ENCODE assay signal across 9 mouse cellular contexts in genomic region chr12:104067549-104067948, GRCm38 (mm10). TPM values are rescaled to one million over a fixed set of nuclear protein-coding genes. Genes with fewer than 3 reads are reported as not detected.
A peak's percentile ranks its signal among the peaks of the same experiment; 100 is the strongest.
DNase-seq lines count a peak whose midpoint lies in the region; ATAC-seq and TF ChIP-seq lines count a peak whose summit lies in the region.
"Had no signal": no experiment of that assay in that cellular context is flagged by ENCODE, and none has a peak within 500 bp of the region (broad histone marks: within the 10 kb centered on the region; RNA-seq: fewer than 3 reads in every experiment).

No protein-coding gene starts in this region.

- TF ChIP-seq CTCF in liver, adult 2 months (IDR thresholded peaks at IDR 0.05; ENCODE audit: low read depth, low read length), result no peak
- TF ChIP-seq CTCF in heart, adult 2 months (IDR thresholded peaks at IDR 0.05), result no peak

- no peaks in the 10 kb centered on the region for H3K79me2 ChIP-seq in liver, adult 2 months (ENCODE audit: control insufficient read depth, insufficient read depth, low read length)
- H3K79me2 ChIP-seq in heart, adult 2 months (replicated peaks; ENCODE audit: control insufficient read depth, insufficient read depth, low read length), result no peaks in the 10 kb centered on the region

- no peak overlapping the region; the same call in 1 of the 2 replicates for H3K4me2 ChIP-seq in liver, embryonic 11.5 days

- H3K9me3 ChIP-seq in liver, embryonic 11.5 days (ENCODE audit: control insufficient read depth, low read length), result no peaks in the 10 kb centered on the region

- 29% methylated on average over 4 of the region's 4 CpGs for WGBS in liver, adult 2 months
- 36% methylated on average over 4 of the region's 4 CpGs for WGBS in liver, embryonic 11.5 days
- WGBS in heart, adult 2 months, result 21% methylated on average over 4 of the region's 4 CpGs

- no peak for ATAC-seq in liver, embryonic 11.5 days (replicated peaks; ENCODE audit: low FRiP score)

- TF ChIP-seq POLR2A in liver, adult 2 months (IDR thresholded peaks at IDR 0.05; ENCODE audit: extremely low read depth, insufficient read depth, low read length), result no peak
- TF ChIP-seq POLR2A in heart, adult 2 months (IDR thresholded peaks at IDR 0.05; ENCODE audit: insufficient read depth, low read depth, low read length), result no peak

- intact Hi-C loops in heart, adult 2 months (cut with DNase I), result loop anchor here (5.0 kb wide), 1 partner anchor 35 kb away; no protein-coding TSS in a partner anchor
- intact Hi-C loops in left cerebral cortex, postnatal 4 days (cut with DNase I), result no loop called here

- TF ChIP-seq EP300 in heart, adult 2 months (IDR thresholded peaks at IDR 0.05; ENCODE audit: insufficient read depth, low read depth, low read length), result no peak

- H3K27ac ChIP-seq in liver, adult 2 months (replicated peaks; ENCODE audit: insufficient read depth, low read depth, low read length), result peak overlapping the region; percentile 88
- H3K27ac ChIP-seq in liver, embryonic 11.5 days (ENCODE audit: low read depth, low read length), result no peak overlapping the region
- peak overlapping the region; percentile 75 for H3K27ac ChIP-seq in heart, adult 2 months
- H3K27ac ChIP-seq: liver, embryonic 14.5 days had no signal

- no peaks in the 10 kb centered on the region for H3K36me3 ChIP-seq in liver, adult 2 months (ENCODE audit: control insufficient read depth, insufficient read depth, low read length)
- no peaks in the 10 kb centered on the region for H3K36me3 ChIP-seq in liver, embryonic 11.5 days (ENCODE audit: control insufficient read depth, insufficient read depth, low read length)
- H3K36me3 ChIP-seq in heart, adult 2 months (ENCODE audit: control insufficient read depth, insufficient read depth, low read length), result no peaks in the 10 kb centered on the region

- peak overlapping the region; percentile 64 for H3K9ac ChIP-seq in liver, adult 2 months (ENCODE audit: low read depth, low read length)
- H3K9ac ChIP-seq in liver, embryonic 11.5 days (ENCODE audit: low read depth, low read length), result no peak overlapping the region
- peak overlapping the region; percentile 44; the same call in 1 of the 2 replicates for H3K9ac ChIP-seq in heart, adult 2 months (ENCODE audit: low read depth, low read length)
- H3K9ac ChIP-seq: liver, embryonic 14.5 days had no signal

- H3K4me1 ChIP-seq in liver, adult 2 months (ENCODE audit: control insufficient read depth, insufficient read depth, low read length), result peaks cover 15% of the 10 kb centered on the region
- no peaks in the 10 kb centered on the region for H3K4me1 ChIP-seq in liver, embryonic 11.5 days (replicated peaks; ENCODE audit: control insufficient read depth, insufficient read depth, low read length)
- H3K4me1 ChIP-seq in heart, adult 2 months (ENCODE audit: control insufficient read depth, insufficient read depth, low read length), result peaks cover 1% of the 10 kb centered on the region; the same call in 1 of the 2 replicates

- peak overlapping the region; percentile 39 for H3K4me3 ChIP-seq in liver, adult 2 months (ENCODE audit: insufficient read depth, low read depth, low read length)
- no peak overlapping the region for H3K4me3 ChIP-seq in liver, embryonic 11.5 days (ENCODE audit: low read depth, low read length)
- H3K4me3 ChIP-seq in heart, adult 2 months, result peak overlapping the region; percentile 44

- DNase-seq in liver, adult 2 months (ENCODE audit: extremely low read depth, low read depth, low spot score), result peak; percentile 88
- DNase-seq in liver, embryonic 11.5 days (ENCODE audit: low spot score), result no peak
- peak; percentile 51 for DNase-seq in embryo, embryonic 11 days
- DNase-seq in heart, adult 2 months, result peak; percentile 64 to 68
- peak; percentile 24 for DNase-seq in kidney, adult 11 months
- DNase-seq in left cerebral cortex, postnatal 4 days, result peak; percentile 74
- DNase-seq in natural killer cell, adult 2 months (ENCODE audit: low spot score in 2 of 2), result peak; percentile 40 to 62
- DNase-seq in testis, postnatal 14 days (ENCODE audit: low spot score), result peak; percentile 71

- H3K27me3 ChIP-seq in liver, adult 2 months (ENCODE audit: control insufficient read depth, insufficient read depth, low read length), result no peaks in the 10 kb centered on the region
- H3K27me3 ChIP-seq in liver, embryonic 11.5 days (replicated peaks; ENCODE audit: control insufficient read depth, insufficient read depth, low read length), result no peaks in the 10 kb centered on the region
- H3K27me3 ChIP-seq in heart, adult 2 months (ENCODE audit: control insufficient read depth, insufficient read depth, low read length), result no peaks in the 10 kb centered on the region

RNA-seq across cellular contexts. Expression of gene Serpina12, which starts 23.3 kb away (rescaled TPM):
- 0.20 and 3.6 TPM in 2 replicates for total RNA-seq in liver, adult 2 months (2014; rRNA removed)
- polyA plus RNA-seq in liver, adult 2 months (2012; rRNA removed), result 0.56 and 1.8 TPM in 2 replicates
- not detected in 2 replicates for polyA plus RNA-seq in liver, embryonic 11.5 days (2014; fragmentation: Nextera tagmentation; extraction: Ambion mirVana)
- total RNA-seq in heart, adult 2 months (2021), result not detected
- polyA plus RNA-seq in heart, adult 2 months (2012; rRNA removed), result not detected in 2 replicates
- not detected for total RNA-seq in left cerebral cortex, postnatal 4 days (2021)

RNA-seq across cellular contexts. Expression of gene Serpina5, which starts 33.4 kb away (rescaled TPM):
- not detected in 2 replicates for total RNA-seq in liver, adult 2 months (2014; rRNA removed)
- polyA plus RNA-seq in liver, adult 2 months (2012; rRNA removed), result 0.04 TPM in 1 of 2 replicates, not detected in the other
- not detected in 2 replicates for polyA plus RNA-seq in liver, embryonic 11.5 days (2014; fragmentation: Nextera tagmentation; extraction: Ambion mirVana)
- total RNA-seq in heart, adult 2 months (2021), result not detected
- polyA plus RNA-seq in heart, adult 2 months (2012; rRNA removed), result not detected in 2 replicates
- total RNA-seq in left cerebral cortex, postnatal 4 days (2021), result not detected

RNA-seq across cellular contexts. Expression of gene Serpina3a, which starts 45.0 kb away (rescaled TPM):
- not detected in 2 replicates for total RNA-seq in liver, adult 2 months (2014; rRNA removed)
- not detected in 2 replicates for polyA plus RNA-seq in liver, adult 2 months (2012; rRNA removed)
- polyA plus RNA-seq in liver, embryonic 11.5 days (2014; fragmentation: Nextera tagmentation; extraction: Ambion mirVana), result not detected in 2 replicates
- total RNA-seq in heart, adult 2 months (2021), result not detected
- polyA plus RNA-seq in heart, adult 2 months (2012; rRNA removed), result not detected in 2 replicates
- total RNA-seq in left cerebral cortex, postnatal 4 days (2021), result not detected
- polyA plus RNA-seq: liver, embryonic 14.5 days had no signal

RNA-seq across cellular contexts. Expression of gene Serpina9, which starts 54.0 kb away (rescaled TPM):
- total RNA-seq in liver, adult 2 months (2014; rRNA removed), result 0.18 and 0.34 TPM in 2 replicates
- polyA plus RNA-seq in liver, adult 2 months (2012; rRNA removed), result 0.11 and 1.3 TPM in 2 replicates
- not detected in 2 replicates for polyA plus RNA-seq in liver, embryonic 11.5 days (2014; fragmentation: Nextera tagmentation; extraction: Ambion mirVana)
- total RNA-seq in heart, adult 2 months (2021), result not detected
- polyA plus RNA-seq in heart, adult 2 months (2012; rRNA removed), result 0.62 TPM in 1 of 2 replicates, not detected in the other
- total RNA-seq in left cerebral cortex, postnatal 4 days (2021), result under 1 TPM in 1 of 2 experiments, not detected in 1; 0.22 TPM
- polyA plus RNA-seq: liver, embryonic 14.5 days had no signal
